Mouse (Mus musculus): Measurements from ENCODE around the gene Slc35f3. TPM values are rescaled to one million over a fixed set of nuclear protein-coding genes. Genes with fewer than 3 reads are reported as not detected.

Gene Slc35f3
- total RNA-seq, 2 experiments from 2014 or later, result 36.9 to 42.5 TPM

- intact Hi-C loops (cut with DNase I), result no loop called here
Measured at GRCm38 (mm10) chr8:126274866-126275360, 23.4 kb upstream of the Slc35f3 start.

GRCm38 (mm10) chr8:126275886-126276285, 22.5 kb upstream of the Slc35f3 start:
- no peak for TF ChIP-seq CTCF (IDR thresholded peaks at IDR 0.05)
- Histone ChIP-seq H3K4me3 (no peak overlapping the region), H3K27ac (no peak overlapping the region)
- no peak for DNase-seq (ENCODE audit: extremely low spot score in 1 of 2, low spot score in 2 of 2)
- intact Hi-C loops (cut with DNase I), result no loop called here

More at GRCm38 (mm10) chr8:126274866-126275360, 23.4 kb upstream of the Slc35f3 start:
- no peak overlapping the region for H3K27ac ChIP-seq
- no peak overlapping the region for H3K4me3 ChIP-seq
- TF ChIP-seq CTCF (IDR thresholded peaks at IDR 0.05), result no peak
- no peak for DNase-seq (ENCODE audit: extremely low spot score in 1 of 2, low spot score in 2 of 2)

GRCm38 (mm10) chr8:126291951-126292350, 6.4 kb upstream of the Slc35f3 start:
- no peak overlapping the region for H3K4me3 ChIP-seq
- DNase-seq (ENCODE audit: extremely low spot score in 1 of 2, low spot score in 2 of 2), result peak in 1 of 2 experiments; percentile 26
- intact Hi-C loops (cut with DNase I), result no loop called here
- no peak for TF ChIP-seq CTCF (IDR thresholded peaks at IDR 0.05)
- no peak overlapping the region for H3K27ac ChIP-seq

- peak; percentile 52 to 58 for DNase-seq (ENCODE audit: extremely low spot score in 1 of 2, low spot score in 2 of 2)
- intact Hi-C loops (cut with DNase I), result loop anchor here (1.0 kb wide), 1 partner anchor 85 kb away; no protein-coding TSS in a partner anchor
- Histone ChIP-seq H3K27ac (no peak overlapping the region), H3K4me3 (no peak overlapping the region)
- peak; percentile 80 for TF ChIP-seq CTCF (IDR thresholded peaks at IDR 0.05)
Measured at GRCm38 (mm10) chr8:126297284-126297845, 993 bp upstream of the Slc35f3 start.

- Histone ChIP-seq H3K4me3 (peak overlapping the region; percentile 73), H3K27ac (peak overlapping the region; percentile 73; the same call in 1 of the 2 replicates)
- no peak; the same call in 1 of the 2 replicates for TF ChIP-seq CTCF (IDR thresholded peaks at IDR 0.05)
- intact Hi-C loops (cut with DNase I), result no loop called here
- DNase-seq (ENCODE audit: extremely low spot score in 1 of 2, low spot score in 2 of 2), result peak; percentile 31 to 50
Measured at GRCm38 (mm10) chr8:126299333-126299732, 975 bp downstream of the Slc35f3 start.

GRCm38 (mm10) chr8:126300350-126300749, 2.0 kb downstream of the Slc35f3 start:
- TF ChIP-seq CTCF (IDR thresholded peaks at IDR 0.05), result no peak; the same call in 1 of the 2 replicates
- Histone ChIP-seq H3K4me3 (peak overlapping the region; percentile 73), H3K27ac (peak overlapping the region; percentile 73; the same call in 1 of the 2 replicates)
- no peak for DNase-seq (ENCODE audit: extremely low spot score in 1 of 2, low spot score in 2 of 2)
- intact Hi-C loops (cut with DNase I), result no loop called here

- intact Hi-C loops (cut with DNase I), result no loop called here
- TF ChIP-seq CTCF (IDR thresholded peaks at IDR 0.05), result no peak
- no peak for DNase-seq (ENCODE audit: extremely low spot score in 1 of 2, low spot score in 2 of 2)
- no peak overlapping the region for H3K27ac ChIP-seq
- no peak overlapping the region for H3K4me3 ChIP-seq
Measured at GRCm38 (mm10) chr8:126301580-126301979, 3.2 kb downstream of the Slc35f3 start.

- Histone ChIP-seq H3K27ac (no peak overlapping the region; the same call in 1 of the 2 replicates), H3K4me3 (no peak overlapping the region)
- no peak for TF ChIP-seq CTCF (IDR thresholded peaks at IDR 0.05)
- DNase-seq (ENCODE audit: extremely low spot score in 1 of 2, low spot score in 2 of 2), result peak in 1 of 2 experiments; percentile 52
- intact Hi-C loops (cut with DNase I), result loop anchor here (1.0 kb wide), 1 partner anchor 19 kb away; no protein-coding TSS in a partner anchor
Measured at GRCm38 (mm10) chr8:126307164-126307563, 8.8 kb downstream of the Slc35f3 start.

- DNase-seq (ENCODE audit: extremely low spot score in 1 of 2, low spot score in 2 of 2), result no peak
- no peak for TF ChIP-seq CTCF (IDR thresholded peaks at IDR 0.05)
- intact Hi-C loops (cut with DNase I), result no loop called here
- Histone ChIP-seq H3K4me3 (no peak overlapping the region), H3K27ac (no peak overlapping the region)
Measured at GRCm38 (mm10) chr8:126309015-126309414, 10.7 kb downstream of the Slc35f3 start.

GRCm38 (mm10) chr8:126324931-126325330, 26.6 kb downstream of the Slc35f3 start:
- no peak overlapping the region for H3K27ac ChIP-seq
- intact Hi-C loops (cut with DNase I), result no loop called here
- H3K4me3 ChIP-seq, result no peak overlapping the region
- TF ChIP-seq CTCF (IDR thresholded peaks at IDR 0.05), result no peak
- no peak for DNase-seq (ENCODE audit: extremely low spot score in 1 of 2, low spot score in 2 of 2)

- no peak for TF ChIP-seq CTCF (IDR thresholded peaks at IDR 0.05)
- no peak overlapping the region for H3K4me3 ChIP-seq
- H3K27ac ChIP-seq, result peak overlapping the region; percentile 61; the same call in 1 of the 2 replicates
- no peak for DNase-seq (ENCODE audit: extremely low spot score in 1 of 2, low spot score in 2 of 2)
- intact Hi-C loops (cut with DNase I), result loop anchor here (1.0 to 2.0 kb wide), 3 partner anchors 19 to 367 kb away; no protein-coding TSS in a partner anchor
Measured at GRCm38 (mm10) chr8:126326136-126326535, 27.8 kb downstream of the Slc35f3 start.

- peak overlapping the region; percentile 61; the same call in 1 of the 2 replicates for H3K27ac ChIP-seq
- TF ChIP-seq CTCF (IDR thresholded peaks at IDR 0.05), result no peak
- peak; percentile 62 to 73 for DNase-seq (ENCODE audit: extremely low spot score in 1 of 2, low spot score in 2 of 2)
- no peak overlapping the region for H3K4me3 ChIP-seq
- intact Hi-C loops (cut with DNase I), result loop anchor here (1.0 to 2.0 kb wide), 3 partner anchors 19 to 367 kb away; no protein-coding TSS in a partner anchor
Measured at GRCm38 (mm10) chr8:126326731-126327130, 28.4 kb downstream of the Slc35f3 start.

Data from left cerebral cortex, adult 2 months (tissue).